Mouse (Mus musculus) liver, adult 2 months (tissue): ENCODE results near the gene Mrvi1.

Experiments used
- CTCF ChIP-seq: fragments of 200-500 bp; IDR thresholded peaks from 2 replicates; pipeline ENCODE4 v1.5.1; 2011; ENCODE audit warnings: low read depth, low read length, control low read depth
- POLR2A ChIP-seq: fragments of 200-500 bp; IDR thresholded peaks from 2 replicates; pipeline ENCODE4 v1.6.1; 2011; ENCODE audit warnings: low read length, control low read depth; ENCODE audit not compliant: insufficient read depth; ENCODE audit errors: extremely low read depth

GRCm38 (mm10) chr7:110833024-110833423, 149.2 kb downstream of the Mrvi1 start:
- TF ChIP-seq CTCF: no peak
- TF ChIP-seq POLR2A: no peak
